Mouse (Mus musculus) lung, embryonic 14.5 days (tissue): Measurements from ENCODE around the gene Chst3. TPM values are rescaled to one million over a fixed set of nuclear protein-coding genes. Genes with fewer than 3 reads are reported as not detected.
"Not testable (repeated sequence)": the region's sequence is repeated elsewhere in the genome, so short reads cannot be mapped to it uniquely, and the experiment has no call there.

Experiments
- ATAC-seq: fragments of 200-750 bp; cut with Nextera tagmentation; 2 replicates; pipeline ENCODE4 v1.8.0; 2017; ENCODE audit warnings: mild to moderate bottlenecking, moderate TSS enrichment, moderate library complexity; ENCODE audit not compliant: insufficient read depth
- DNase-seq: peaks from one replicate; pipeline ENCODE4 v3.0.0-alpha.2; 2015
- H3K27ac ChIP-seq: fragments of 300-500 bp; sonication (generic); 2 replicates; pipeline ENCODE4 v1.5.1; 2014; ENCODE audit warnings: low read depth, mild to moderate bottlenecking, moderate library complexity
- H3K27me3 ChIP-seq: fragments of 300-500 bp; sonication (generic); 2 replicates; pipeline ENCODE4 v1.6.1; 2014; ENCODE audit warnings: low read length, control low read depth; ENCODE audit not compliant: insufficient read depth
- H3K36me3 ChIP-seq: fragments of 300-500 bp; sonication (generic); 2 replicates; pipeline ENCODE4 v1.6.1; 2014; ENCODE audit warnings: control low read depth; ENCODE audit not compliant: insufficient read depth
- H3K4me1 ChIP-seq: fragments of 300-500 bp; sonication (generic); 2 replicates; pipeline ENCODE4 v1.6.1; 2014; ENCODE audit warnings: antibody characterized with exemption, control low read depth; ENCODE audit not compliant: insufficient read depth
- H3K4me2 ChIP-seq: fragments of 300-500 bp; sonication (generic); 2 replicates; pipeline ENCODE4 v1.6.1; 2014; ENCODE audit warnings: mild to moderate bottlenecking
- H3K4me3 ChIP-seq: fragments of 300-500 bp; sonication (generic); 2 replicates; pipeline ENCODE4 v1.5.1; 2014; ENCODE audit warnings: low read depth, low read length
- H3K9ac ChIP-seq: fragments of 300-500 bp; sonication (generic); 2 replicates; pipeline ENCODE4 v1.6.1; 2014
- H3K9me3 ChIP-seq: fragments of 300-500 bp; sonication (generic); 2 replicates; pipeline ENCODE4 v1.6.1; 2016; ENCODE audit warnings: low read depth, low read length, control low read depth
- CTCF ChIP-seq: IDR thresholded peaks from 2 replicates; pipeline ENCODE4 v1.5.1; 2016; ENCODE audit warnings: antibody characterized with exemption, low read depth
- WGBS: fragments of 180-500 bp; shearing (Covaris S2); extraction: QIAGEN DNeasy Blood & Tissue Kit; methylation state at CpG from one replicate; pipeline ENCODE4 v1.1.7; 2014; 5-methylcytosine and 5-hydroxymethylcytosine counted together
- polyA plus RNA-seq: library from polyadenylated mRNA; unstranded; fragments of >200 nt; fragmentation: Nextera tagmentation; extraction: Ambion mirVana; gene quantifications from 2 replicates; pipeline ENCODE4 v1.2.1, GENCODE M21; 2014

Chst3 gene
- polyA plus RNA-seq, 1 experiment from 2014 or later, result 2.1 TPM

DNA sequence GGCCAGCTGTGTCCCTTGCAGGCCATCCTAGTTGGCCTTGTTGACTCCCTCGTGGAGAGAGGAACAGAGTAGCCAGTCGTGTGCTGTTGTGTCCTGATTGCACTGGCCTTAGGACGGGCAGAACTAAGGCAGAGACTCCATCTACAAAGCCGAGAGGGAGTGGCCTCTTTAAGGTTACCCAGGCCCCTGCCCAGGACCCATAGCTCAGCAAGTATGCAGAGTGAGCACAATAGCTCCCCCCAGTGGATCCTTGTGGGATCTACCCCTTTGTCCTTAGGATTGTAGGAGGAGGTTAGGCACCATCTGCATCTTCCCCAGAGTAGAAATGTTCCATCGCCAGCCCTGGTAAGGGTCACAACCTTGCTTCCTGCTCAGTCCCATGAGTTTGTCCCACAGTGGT is 27.5 kb upstream of the Chst3 start:
- H3K9me3 ChIP-seq, result no peaks in the 10 kb centered on the region
- no peaks in the 10 kb centered on the region for H3K4me1 ChIP-seq
- peak; percentile 32; the same call in 1 of the 2 replicates for ATAC-seq
- peak; percentile 62 for TF ChIP-seq CTCF
- H3K27me3 ChIP-seq, result no peaks in the 10 kb centered on the region
- DNase-seq, result peak; percentile 79
- no peak overlapping the region for H3K27ac ChIP-seq
- 40% methylated on average over 5 of the region's 5 CpGs for WGBS
- no peak overlapping the region for H3K4me2 ChIP-seq
- H3K4me3 ChIP-seq, result no peak overlapping the region
- H3K36me3 ChIP-seq, result no peaks in the 10 kb centered on the region
- H3K9ac ChIP-seq, result no peak overlapping the region

DNA sequence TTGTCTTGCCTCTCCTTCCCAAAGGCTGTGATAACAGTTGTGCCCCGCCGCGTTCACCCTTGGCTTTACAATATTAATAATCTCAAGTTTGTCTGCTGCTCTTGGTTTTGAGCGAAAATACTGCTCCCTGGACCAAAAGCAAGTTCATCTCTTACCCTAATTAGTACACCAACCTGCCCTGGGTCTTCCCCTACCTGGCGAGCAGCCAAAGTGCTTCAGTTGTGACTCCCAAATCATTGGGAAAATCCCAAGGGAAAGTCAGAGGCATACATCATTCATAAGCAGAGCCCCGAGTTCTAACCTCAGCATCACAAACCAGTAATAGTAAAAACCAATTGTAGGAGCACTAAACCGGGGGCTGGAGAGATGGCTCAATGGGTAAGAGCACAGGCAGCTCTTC is 26.6 kb upstream of the Chst3 start:
- H3K27me3 ChIP-seq, result no peaks in the 10 kb centered on the region
- DNase-seq (no peak), ATAC-seq (no peak)
- no peak overlapping the region for H3K4me2 ChIP-seq
- no peaks in the 10 kb centered on the region for H3K4me1 ChIP-seq
- H3K9ac ChIP-seq, result no peak overlapping the region
- TF ChIP-seq CTCF, result no peak
- H3K9me3 ChIP-seq, result no peaks in the 10 kb centered on the region
- no peak overlapping the region for H3K4me3 ChIP-seq
- 79% methylated on average over 7 of the region's 7 CpGs for WGBS
- no peaks in the 10 kb centered on the region for H3K36me3 ChIP-seq
- no peak overlapping the region for H3K27ac ChIP-seq

DNA sequence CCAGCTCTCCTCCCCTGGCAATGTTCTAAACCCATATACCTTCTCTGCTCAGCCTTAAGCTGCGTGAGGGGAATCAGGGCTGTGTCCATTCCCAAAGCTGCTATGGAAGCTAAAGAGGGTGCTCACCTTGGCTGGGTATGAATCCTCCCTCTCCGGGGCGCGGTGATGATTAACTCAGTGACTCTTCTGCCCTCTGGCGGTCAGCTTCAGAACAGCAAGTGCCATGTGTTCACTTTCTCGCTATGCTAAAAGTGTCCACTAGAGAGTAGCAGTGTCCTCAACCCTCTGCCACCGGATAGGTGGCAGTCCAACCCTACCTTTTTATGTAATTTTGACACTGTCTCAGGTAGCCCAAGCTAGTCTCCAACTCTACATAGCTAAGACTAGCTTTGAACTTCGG is 26.0 kb upstream of the Chst3 start:
- H3K9ac ChIP-seq, result no peak overlapping the region
- no peaks in the 10 kb centered on the region for H3K4me1 ChIP-seq
- peak; percentile 100 for TF ChIP-seq CTCF
- peak; percentile 98 for DNase-seq
- H3K4me2 ChIP-seq, result no peak overlapping the region
- peak; percentile 65 for ATAC-seq
- 4% methylated on average over 8 of the region's 8 CpGs for WGBS
- no peaks in the 10 kb centered on the region for H3K36me3 ChIP-seq
- H3K27ac ChIP-seq, result no peak overlapping the region
- no peaks in the 10 kb centered on the region for H3K27me3 ChIP-seq
- H3K9me3 ChIP-seq, result no peaks in the 10 kb centered on the region
- no peak overlapping the region for H3K4me3 ChIP-seq

DNA sequence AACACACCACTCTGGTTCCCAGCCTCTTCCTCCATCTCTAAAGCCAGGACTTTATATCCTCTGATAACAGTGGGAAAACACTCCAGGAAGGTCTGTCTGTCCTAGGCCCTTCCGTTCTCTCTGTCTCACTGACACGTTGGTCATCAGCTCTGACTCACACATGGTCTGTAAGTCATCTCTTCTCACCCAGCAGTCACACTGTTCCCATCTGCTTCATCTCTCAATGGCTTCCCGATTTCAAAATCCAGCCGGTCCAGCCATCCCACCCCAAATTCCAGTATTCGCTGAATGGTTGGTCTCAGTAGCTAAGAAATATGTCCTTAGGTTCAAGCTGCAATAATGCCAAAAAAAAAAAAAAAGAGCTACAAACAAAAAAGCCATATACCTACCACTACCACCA is 24.9 kb upstream of the Chst3 start:
- Histone ChIP-seq H3K4me1 (no peaks in the 10 kb centered on the region), H3K4me3 (no peak overlapping the region), H3K27ac (no peak overlapping the region), H3K27me3 (no peaks in the 10 kb centered on the region), H3K4me2 (no peak overlapping the region), H3K9me3 (no peaks in the 10 kb centered on the region), H3K9ac (no peak overlapping the region), H3K36me3 (no peaks in the 10 kb centered on the region)
- 67% methylated on average over 5 of the region's 5 CpGs for WGBS
- TF ChIP-seq CTCF, result no peak
- ATAC-seq (no peak), DNase-seq (no peak)

DNA sequence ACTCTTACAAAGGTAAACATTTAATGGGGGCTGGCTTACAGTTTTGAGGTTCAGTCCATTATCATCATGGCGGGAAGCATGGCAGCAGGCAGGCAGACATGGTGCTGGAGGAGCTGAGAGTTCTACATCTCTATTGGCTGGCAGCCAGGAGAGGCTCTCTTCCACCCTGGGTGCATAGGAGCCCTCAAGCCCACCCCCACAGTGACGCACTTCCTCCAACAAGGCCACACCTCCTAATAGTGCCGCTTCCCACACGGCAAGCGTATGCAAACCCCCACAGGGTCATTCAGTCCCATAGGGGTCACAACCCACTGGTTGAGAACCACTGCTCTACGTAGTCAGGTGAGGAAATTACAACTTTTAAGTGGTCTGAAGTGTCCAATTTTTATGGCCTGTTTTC is 21.4 kb upstream of the Chst3 start:
- ATAC-seq (no peak), DNase-seq (no peak)
- TF ChIP-seq CTCF, result no peak
- WGBS, result 81% methylated on average over 6 of the region's 6 CpGs
- Histone ChIP-seq H3K36me3 (no peaks in the 10 kb centered on the region), H3K4me3 (no peak overlapping the region), H3K9ac (no peak overlapping the region), H3K4me2 (no peak overlapping the region), H3K9me3 (no peaks in the 10 kb centered on the region), H3K4me1 (no peaks in the 10 kb centered on the region), H3K27ac (no peak overlapping the region), H3K27me3 (no peaks in the 10 kb centered on the region)

DNA sequence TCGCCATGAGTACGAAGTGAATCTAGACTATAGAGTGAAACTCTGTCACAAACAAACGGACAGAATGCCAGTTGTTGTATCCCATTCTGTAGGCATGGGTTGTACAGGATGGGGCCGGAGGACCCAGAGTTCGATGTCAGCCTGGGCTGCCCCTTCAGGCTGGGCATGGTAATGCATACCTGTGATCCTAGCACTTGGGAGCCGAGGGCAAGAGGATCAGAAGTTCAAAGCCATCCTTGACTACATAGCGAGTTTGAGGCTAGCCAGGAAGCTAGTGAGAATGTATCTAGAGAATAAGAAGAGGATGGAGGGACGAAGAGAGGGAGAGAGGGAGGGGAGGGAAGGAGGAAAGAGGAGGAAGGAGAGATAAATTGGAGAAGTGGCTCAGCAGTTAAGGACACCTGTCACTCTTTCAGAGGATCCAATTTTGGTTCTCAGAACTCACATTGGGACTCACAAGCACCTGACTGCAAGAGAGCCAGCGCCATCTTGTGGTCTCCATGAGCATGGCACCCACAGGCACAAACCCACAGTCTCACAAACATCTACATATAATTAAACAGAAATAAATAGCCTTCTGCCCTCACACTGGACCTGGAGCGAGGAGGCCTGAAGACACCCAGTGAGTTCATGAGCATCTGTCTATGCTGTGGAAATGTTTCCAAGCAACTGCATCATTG is 18.6 kb upstream of the Chst3 start:
- ATAC-seq (no peak), DNase-seq (peak; percentile 80)
- H3K27me3 ChIP-seq, result no peaks in the 10 kb centered on the region
- 62% methylated on average over 10 of the region's 10 CpGs for WGBS
- no peaks in the 10 kb centered on the region for H3K36me3 ChIP-seq
- H3K4me3 ChIP-seq, result no peak overlapping the region
- H3K9me3 ChIP-seq, result no peaks in the 10 kb centered on the region
- H3K4me2 ChIP-seq, result no peak overlapping the region
- H3K27ac ChIP-seq, result no peak overlapping the region
- no peaks in the 10 kb centered on the region for H3K4me1 ChIP-seq
- no peak overlapping the region for H3K9ac ChIP-seq
- peak; percentile 87 for TF ChIP-seq CTCF

DNA sequence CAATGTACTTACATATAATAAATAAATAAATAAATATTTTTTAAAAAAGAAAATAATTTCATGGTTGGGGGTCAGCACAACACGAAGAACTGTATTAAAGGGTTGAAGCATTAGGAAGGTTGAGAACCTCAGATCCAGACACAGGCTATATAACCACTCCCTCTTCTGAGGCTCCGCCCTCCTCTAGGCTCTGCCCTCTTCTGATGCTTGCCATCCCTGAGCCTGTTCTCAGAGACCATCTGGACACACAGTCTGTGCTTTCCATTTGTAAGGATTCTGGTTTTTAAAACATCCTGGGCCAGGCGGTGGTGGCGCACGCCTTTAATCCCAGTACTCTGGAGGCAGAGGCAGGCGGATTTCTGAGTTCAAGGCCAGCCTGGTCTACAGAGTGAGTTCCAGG is 16.8 kb upstream of the Chst3 start:
- H3K27me3 ChIP-seq, H3K4me2 ChIP-seq, DNase-seq, H3K9ac ChIP-seq, H3K4me3 ChIP-seq, H3K27ac ChIP-seq, ATAC-seq, H3K9me3 ChIP-seq, H3K36me3 ChIP-seq, H3K4me1 ChIP-seq: not testable (repeated sequence)
- WGBS, result 92% methylated on average over 6 of the region's 6 CpGs

DNA sequence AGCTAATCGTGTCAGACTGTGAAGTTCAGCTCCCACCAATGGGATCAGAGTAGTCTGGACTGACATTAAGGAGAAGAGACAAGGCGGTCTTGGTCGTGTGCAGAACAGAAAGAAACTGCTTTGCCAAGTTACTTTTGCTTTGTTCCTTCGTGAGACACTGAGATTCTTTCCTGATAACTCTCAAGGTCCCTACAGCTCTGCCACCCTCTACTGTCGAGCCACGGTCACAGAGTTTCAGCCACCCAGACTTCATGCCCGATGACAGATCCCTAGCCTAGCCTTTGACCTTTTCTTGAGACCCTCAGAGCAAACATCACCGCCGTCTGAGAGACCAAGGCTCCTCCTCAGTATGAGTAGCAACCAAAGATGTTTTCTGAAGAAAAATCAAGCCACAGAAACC is 14.9 kb upstream of the Chst3 start:
- TF ChIP-seq CTCF, result no peak
- 64% methylated on average over 9 of the region's 9 CpGs for WGBS
- no peak overlapping the region for H3K4me3 ChIP-seq
- no peak overlapping the region for H3K27ac ChIP-seq
- no peaks in the 10 kb centered on the region for H3K36me3 ChIP-seq
- no peak for ATAC-seq
- no peaks in the 10 kb centered on the region for H3K4me1 ChIP-seq
- no peaks in the 10 kb centered on the region for H3K27me3 ChIP-seq
- DNase-seq, result no peak
- no peak overlapping the region for H3K4me2 ChIP-seq
- H3K9ac ChIP-seq, result no peak overlapping the region
- no peaks in the 10 kb centered on the region for H3K9me3 ChIP-seq
